Mouse (Mus musculus): ENCODE data around the gene Mob1b. TPM values are rescaled to one million over a fixed set of nuclear protein-coding genes. Genes with fewer than 3 reads are reported as not detected.
"Not testable (repeated sequence)": the region's sequence is repeated elsewhere in the genome, so short reads cannot be mapped to it uniquely, and the experiment has no call there.

Gene Mob1b
- total RNA-seq, 2 experiments from 2014 or later, result 32.0 to 33.6 TPM

DNA sequence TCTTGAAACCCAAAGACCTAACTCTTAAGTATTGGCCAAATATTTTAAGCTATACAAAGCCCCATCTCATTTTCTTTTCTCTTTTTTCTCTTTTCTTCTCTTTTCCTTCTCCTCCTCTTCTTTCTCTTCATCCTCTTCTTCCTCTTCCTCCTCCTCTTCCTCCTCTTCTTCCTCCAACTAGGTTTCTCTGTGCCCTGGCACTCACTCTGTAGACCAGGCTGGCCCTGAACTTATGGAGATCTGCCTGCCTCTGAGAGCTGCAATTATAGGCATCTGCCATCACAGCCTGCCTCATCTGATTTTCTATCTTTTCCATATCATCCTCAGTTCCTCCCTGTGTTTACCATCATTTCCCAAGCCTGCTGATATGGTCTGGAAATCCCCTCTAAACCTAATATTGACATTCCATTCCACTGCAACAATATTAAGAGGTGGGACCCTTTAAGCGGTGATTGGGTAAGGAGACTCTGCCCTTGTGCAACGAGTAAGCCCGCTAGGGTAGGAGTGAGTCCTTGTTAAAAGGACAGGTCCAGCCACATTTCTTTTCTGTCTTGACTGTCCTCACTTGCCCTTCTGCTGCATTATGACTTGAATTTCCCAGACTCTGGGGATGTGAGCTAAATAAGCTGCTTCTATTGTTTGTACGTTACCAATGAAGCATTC lies 21.3 kb upstream of the Mob1b start:
- no peak for DNase-seq

DNA sequence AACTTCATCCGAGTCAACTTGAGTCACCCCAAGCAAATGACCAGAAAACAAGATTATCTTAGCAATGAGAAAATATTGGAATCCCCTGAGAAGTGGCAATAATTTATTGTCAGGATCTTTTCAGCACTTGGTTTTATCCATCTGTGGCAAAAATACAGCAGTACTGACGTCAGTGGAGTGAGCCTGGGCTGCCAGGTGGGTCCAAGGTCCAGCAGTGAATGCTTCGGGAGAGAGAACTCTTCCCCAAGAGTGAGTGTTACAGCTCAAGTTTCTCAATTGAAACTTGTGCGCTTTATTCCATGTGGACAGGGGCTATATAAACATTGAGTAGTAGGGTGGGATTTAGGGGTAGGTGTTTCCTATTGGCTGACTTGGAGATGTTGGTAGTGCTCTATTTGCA lies 18.6 kb upstream of the Mob1b start:
- peak; percentile 39 for DNase-seq

DNA sequence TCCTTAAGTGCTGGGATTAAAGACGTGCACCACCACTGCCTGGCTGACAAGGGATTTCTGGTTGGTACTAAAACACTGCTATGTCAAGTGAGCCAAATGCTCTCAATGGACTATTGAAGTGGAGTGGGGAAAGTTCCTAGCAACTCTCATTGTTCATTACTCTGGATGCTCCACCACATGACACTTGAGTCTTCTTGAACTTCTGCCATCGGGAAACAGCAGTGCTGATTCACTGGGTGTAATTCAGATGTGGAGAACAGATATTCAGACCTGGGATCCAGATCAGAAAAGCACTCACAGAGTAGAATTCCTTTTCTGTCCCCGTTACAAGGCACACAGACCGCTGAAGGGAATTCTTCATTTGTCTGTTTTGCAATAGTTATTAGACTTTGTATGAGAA lies 17.1 kb upstream of the Mob1b start:
- no peak for DNase-seq

DNA sequence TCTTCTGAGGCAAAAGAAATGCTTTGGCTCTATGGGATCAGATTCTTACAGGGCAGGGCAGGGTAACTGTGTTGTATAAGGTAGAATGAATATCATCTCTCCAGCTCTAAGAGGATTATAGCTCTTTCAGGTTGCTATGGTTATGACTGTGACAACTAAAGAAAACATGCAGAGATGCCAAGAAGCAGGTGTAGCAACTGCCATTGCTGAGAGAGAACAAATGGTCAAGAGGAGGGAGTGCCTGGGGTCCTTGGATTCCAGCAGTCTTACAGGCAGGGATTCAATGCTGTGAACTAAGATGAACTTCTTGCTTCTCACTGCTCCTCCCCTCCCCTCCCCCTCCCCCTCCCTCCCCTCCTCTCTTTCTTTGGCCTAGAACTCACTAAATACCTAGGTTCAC lies 9.5 kb upstream of the Mob1b start:
- DNase-seq, result no peak

DNA sequence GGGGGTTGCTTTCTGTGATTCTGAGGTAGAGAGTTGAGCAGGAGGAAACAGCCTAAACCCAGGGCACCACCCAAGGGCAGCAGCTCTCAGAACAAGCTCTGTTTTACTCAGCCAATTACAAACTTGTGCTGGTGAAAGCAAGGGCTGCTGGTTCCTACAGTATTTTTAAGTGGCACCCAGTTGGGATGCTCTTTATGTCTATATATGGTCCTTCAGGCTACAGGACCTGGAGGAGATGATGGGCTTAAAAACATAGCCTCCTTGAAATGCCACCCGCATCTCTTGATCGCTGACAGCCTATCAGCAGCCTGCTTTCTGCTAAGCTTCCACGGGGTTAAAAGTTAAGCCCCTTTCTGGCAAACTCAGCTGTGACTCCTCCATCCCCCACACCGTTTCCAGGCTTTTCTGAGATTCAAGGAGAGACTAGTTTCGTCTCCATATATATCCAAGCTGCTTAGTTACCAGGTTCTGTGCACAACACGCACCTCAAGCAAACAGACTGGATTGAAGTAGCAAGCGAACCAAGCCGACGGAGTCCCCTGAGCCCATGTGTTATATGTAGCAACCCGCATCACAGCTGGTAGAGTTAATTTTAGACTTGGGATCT lies 8.9 kb upstream of the Mob1b start:
- DNase-seq, result no peak

DNA sequence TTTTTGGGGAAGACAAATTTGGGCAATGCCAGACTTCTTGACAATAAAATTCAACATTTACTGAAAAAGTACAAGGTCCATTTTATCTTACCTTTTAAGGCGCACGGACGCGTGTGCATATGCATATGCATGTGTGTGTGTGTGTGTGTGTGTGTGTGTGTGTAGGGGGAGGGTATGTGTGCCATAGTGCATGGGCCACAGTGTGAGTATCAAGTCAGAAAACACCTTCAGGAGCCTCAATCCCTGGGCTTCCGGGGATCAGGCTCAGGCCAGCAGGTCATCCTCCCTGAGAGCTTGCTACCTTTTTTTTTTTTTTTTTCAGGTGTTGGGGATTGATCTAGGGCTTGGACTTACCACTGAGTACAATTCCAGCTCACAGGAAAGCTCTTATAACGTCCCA lies 8.3 kb upstream of the Mob1b start:
- DNase-seq, result no peak

DNA sequence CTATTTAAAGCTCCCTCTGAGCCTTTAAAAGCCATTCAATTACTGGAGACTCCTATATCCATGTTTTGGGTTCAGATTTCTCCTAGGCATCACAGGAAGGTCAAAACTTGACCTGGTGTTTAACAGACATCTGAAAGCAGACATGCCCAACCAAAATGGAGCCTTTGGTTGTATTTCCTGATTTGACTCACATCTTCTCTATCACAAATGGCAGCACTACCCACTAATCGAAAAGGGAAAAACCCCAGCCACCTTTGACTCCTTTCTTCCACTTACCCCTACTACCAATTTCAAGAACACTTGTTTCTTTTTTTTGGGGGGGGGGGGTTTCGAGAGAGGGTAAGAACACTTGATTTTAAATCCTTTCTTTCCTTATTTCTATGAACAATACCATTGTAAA lies 3.7 kb upstream of the Mob1b start:
- DNase-seq, result no peak

DNA sequence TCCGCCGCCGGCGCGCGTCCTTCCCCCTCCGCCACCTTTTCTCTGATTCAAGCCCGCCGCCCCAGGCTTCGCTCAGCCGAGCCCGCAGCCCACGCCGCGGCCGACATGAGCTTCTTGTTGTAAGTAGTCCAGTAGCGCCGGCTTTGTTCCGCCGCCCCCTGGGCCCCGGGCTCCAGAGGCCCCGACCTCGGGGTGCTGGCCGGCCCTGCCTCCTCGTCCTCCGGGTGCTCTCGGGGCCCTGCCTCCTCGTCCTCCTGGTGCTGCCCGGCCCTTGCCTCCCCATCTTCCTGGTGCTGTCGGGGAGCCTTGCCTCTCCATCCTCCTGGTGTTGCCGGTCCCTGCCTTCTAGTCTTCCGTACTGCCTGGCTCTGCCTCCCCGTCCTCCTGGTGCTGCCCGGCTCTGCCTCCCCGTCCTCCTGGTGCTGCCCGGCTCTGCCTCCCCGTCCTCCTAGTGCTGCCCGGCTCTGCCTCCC lies 384 bp downstream of the Mob1b start:
- DNase-seq, result no peak

DNA sequence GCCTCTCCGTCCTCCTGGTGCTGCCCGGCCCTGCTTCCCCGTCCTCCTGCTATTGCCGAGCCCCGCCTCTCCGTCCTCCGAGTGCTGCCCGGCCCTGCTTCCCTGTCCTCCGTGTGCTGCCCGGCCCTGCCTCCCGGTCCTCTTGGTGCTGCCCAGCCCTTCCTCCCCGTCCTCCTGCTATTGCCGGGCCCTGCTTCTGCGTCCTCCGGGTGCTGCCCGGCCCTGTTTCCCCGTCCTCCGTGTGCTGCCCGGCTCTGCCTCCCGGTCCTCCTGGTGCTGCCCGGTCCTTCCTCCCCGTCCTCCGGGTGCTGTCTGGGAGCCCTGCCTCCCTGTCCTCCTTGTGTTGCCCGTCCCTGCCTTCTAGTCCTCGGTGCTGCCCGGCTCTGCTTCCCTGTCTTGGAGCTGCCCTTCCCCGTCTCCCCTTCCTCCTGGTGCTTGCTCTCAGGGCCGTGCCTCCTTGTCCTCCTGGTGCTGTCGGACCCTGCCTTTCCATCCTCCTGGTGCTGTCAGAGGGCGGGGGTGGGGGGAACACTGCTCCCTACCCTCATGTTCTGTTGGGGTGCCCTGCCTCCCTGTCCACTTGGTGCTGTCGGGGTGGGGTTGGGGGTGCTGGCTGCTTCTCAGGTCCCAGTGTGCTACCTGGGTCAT lies 1.0 kb downstream of the Mob1b start:
- peak; percentile 60 for DNase-seq

DNA sequence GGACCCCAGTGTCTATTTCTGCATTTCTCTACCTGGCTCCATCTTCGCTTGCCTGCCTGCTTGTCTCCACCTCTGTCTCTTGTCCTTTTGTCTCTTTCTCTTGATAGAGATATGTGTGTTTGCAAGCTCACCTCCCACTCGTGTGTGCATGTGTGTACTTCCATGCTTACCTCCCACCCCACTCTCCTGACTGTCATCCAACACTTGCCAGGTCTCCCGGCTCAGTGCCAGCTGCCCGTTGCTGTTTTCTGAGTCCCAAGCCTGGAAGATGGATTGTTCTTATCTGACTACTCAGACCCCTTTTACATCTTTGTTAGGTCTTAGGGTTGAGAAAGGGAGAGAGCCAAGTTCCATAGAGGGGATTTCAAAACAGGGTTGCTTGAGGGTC lies 1.6 kb downstream of the Mob1b start:
- DNase-seq, result peak; percentile 51

DNA sequence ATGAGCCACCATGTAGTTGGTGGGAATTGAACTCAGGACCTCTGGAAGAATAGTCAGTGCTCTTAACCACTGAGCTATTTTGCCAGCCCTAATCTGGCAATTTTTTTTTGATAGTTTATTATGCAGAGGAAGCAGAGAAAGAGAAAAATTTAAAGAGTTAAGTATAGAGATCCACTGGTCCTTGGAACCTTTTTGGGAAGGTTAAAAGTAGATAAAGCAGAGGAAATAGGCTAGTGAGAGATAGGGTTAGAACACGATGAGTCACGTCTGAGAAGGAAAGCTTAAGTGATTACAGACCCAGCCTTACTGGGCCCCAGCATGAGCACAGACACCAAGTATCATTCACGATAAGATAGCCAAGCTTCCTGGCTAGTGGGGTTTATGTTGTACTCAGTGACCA lies 3.4 kb downstream of the Mob1b start:
- DNase-seq, result no peak

DNA sequence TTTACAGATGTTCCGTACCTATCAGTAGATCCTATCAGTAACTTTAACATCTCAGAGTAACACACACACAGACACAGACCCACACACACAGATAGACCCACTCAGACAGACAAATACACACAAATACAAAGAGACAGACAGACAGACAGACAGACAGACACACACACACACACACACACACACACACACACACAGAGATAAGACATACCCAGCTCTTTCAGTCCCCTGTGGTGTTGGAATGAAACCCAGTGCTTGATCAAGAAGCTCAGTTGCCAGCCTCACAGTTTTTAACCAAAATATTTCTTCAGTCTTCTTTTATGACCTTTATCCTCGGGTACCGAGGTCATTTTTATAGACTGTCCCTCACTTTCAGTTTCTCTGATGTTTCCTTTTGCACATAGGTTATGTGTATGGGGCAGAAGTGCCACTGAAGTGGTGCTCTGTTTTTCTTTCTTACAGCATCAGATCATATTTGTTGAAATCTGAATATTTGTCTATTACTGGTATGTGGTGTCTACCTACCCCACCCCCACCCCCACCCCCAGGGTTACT lies 7.0 kb downstream of the Mob1b start:
- DNase-seq, result no peak

DNA sequence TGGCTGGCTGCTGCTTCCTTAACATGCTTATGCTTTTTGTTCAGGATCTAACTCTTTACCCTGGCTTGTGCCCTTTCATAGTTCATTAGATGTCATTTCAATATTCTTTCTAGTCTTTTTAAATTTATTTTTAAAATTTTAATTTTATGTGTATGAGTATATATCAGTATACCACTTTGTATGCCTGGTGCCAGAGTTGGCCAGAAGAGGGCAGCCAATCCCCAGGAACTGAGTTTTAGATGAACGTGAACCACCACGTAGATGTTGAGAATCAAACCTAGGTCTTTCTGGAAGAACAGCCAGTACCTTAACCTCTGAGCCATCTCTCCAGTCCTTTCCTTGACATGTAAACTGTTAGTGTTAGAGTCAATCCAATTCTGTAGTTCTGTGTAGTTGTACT lies 14.1 kb downstream of the Mob1b start:
- DNase-seq, result peak; percentile 29

DNA sequence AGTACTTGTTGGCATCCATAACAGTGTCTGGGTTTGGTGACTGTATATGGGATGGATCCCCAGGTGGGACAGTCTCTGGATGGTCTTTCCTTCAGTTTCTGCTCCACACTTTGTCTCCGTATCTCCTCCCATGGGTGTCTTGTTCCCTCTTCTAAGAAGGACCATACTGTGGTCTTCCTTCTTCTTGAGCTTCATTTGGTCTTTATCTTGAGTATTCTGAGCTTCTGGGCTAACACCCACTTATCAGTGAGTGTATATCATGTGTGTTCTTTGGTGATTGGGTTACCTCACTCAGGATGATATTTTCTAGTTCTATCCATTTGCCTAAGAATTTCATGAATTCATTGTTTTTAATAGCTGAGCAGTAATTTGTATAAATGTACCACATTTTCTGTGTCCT lies 20.4 kb downstream of the Mob1b start:
- DNase-seq, result not testable (repeated sequence)

DNA sequence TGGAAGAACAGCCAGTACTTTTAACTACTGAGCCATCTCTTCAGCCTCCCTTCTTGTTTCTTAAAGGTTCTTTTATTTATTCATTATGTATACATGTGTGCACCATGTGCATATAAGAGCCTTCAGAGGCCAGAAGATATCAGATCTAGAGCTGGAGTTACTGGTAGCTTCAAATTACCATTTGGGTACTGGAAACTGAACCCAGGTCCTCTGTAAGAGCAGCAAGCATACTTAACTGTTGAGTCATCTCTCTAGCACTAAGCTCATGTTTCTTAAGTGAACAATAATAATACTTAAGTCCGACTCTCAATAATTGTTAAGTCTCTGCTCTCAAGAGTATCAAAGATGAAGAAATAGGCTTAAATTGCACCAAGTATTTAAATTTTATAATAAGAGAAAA lies 27.1 kb downstream of the Mob1b start:
- no peak for DNase-seq

DNA sequence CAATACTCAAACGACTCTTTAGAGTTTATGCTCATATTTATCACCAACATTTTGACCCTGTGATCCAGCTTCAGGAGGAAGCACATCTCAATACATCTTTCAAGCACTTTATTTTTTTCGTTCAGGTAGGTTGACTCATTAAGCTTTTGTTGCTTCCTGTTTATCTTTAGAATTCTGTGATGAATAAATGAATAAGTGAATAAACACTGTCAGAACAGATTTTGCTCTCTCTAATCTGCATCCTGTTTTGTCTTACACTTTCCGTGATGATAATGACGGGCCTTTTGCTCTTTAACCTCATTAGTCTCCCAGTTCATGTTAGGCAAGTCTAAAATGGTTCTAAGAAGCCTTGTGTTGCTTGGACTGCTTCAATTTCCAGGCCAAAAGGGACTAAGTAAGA lies 32.5 kb downstream of the Mob1b start:
- no peak for DNase-seq

DNA sequence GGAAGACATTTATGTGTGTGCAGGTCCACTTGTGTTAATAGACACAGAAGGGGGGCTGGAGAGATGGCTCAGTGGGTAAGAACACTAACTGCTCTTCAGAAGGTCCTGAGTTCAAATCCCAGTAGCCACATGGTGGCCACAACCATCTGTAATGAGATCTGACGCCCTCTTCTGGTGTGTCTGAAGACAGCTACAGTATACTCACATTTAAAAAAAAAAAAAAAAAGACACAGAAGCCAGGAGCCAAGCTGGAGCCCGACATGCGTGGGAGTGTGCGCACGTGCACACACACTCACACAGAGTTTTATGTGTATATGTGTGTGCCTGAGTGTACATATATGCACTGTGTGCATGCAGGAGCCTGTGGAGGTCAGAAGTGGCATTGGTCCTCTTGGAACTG lies 42.0 kb downstream of the Mob1b start:
- DNase-seq, result no peak

DNA sequence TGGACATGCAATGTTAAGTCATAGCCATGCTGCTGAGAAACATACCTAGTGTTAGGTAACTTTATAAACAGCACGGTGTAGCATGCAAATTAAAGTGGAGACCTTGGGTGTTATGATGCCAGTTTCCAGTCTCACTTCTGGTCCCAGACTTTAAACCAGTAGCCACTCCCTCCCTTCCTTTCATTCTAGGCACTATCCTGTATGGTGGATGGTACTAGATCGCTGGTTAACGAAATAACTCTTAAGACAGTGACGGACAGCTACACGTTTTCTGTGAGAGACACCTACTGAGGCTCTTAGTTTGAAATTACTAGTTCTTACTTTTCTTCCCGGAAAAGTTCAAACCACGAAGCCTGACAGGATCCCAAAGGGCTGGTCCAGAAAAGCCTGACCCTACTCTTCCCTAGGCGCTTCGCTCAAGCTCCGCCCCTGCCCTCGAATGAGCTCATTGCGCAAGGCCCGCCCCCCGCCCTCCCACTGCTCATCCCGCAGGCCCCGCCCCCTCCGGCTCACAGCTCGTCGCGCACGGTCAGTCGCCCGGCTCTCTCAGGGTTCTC lies 43.9 kb downstream of the Mob1b start:
- no peak for DNase-seq

DNA sequence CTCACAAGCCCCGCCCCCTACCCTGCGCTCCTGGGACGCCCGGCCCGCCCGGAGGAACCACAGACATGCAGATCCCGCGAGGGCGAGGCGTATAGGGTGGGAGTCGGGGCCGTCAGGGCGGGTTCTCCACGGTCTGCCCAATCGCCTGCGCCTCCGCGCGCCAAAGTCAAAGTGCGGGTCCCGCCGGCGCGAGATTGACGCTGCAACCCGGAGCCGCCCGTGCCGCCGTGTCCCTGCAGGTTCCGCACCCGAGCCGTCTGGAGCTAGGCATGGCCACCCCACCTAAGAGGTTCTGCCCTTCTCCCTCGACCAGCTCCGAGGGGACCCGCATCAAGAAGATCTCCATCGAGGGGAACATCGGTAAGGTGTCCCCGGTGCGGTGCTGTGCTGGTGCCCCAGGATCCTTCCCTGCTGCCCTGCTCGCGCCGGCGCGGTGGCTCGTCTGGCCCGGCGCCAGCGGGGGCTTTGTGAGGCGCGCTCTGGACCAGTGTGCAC lies 44.4 kb downstream of the Mob1b start, which contains the start of gene Dck:
Dck (plus strand) TSS at position 10 of the 495 bp plus-strand sequence.
- DNase-seq, result peak; percentile 99

DNA sequence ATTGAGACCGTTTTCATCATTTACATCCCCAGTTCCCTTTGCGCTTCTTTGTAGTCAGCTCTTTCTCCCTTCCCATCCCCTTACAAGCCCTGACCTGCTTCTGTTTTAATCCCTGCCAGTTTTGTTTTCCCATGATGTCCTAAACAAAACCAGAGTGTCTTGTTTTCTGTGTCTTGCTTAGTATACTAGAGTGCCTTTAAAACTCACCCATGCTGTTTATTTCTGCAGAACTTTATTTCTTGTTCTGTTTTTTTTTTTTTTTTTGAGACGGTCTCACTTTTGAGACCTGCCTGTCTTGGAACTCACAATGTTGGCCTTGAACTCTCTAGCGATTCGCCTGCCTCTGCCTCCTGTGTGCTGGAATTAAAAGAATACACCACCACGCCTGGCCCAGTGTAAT lies 44.9 kb downstream of the Mob1b start:
- DNase-seq, result no peak

DNA sequence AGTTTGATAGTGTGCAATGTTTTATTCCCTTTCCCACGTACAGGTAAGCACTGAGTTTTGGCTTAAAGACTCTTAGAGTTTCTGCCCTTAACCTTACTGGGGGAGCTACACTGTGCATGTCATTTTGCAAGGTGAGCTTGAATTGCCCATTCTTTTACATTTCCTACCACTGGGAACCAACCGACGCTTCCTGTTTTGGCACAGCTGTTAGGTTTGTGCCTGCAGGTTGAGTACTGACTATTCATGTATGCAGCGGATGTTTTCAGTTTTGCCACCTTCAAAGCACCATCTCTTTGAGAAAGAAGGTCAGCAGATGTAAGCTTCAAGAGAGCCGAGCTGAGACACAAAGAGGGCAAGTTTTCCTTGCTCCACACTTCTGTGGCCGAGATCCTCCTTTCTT lies 45.5 kb downstream of the Mob1b start:
- DNase-seq, result no peak

DNA sequence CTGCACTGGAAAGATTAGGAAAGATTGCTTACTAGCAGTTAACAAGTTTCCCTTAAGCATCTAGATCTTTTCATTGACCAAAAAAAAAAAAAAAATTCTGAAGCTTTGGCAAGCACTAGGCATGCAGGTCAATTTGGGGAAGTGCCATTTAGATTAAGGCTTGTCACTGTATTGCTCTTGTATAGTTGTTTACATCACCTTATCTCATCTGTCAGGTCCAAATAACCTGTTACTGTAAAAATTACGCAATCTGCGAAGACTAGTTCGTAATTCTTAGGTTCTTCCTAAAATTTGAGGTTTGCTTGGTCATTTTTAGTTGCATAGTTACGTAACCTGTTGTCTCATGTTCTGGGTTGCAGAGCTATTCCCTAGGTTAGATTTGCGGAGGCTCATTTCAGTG lies 46.2 kb downstream of the Mob1b start:
- DNase-seq, result no peak

DNA sequence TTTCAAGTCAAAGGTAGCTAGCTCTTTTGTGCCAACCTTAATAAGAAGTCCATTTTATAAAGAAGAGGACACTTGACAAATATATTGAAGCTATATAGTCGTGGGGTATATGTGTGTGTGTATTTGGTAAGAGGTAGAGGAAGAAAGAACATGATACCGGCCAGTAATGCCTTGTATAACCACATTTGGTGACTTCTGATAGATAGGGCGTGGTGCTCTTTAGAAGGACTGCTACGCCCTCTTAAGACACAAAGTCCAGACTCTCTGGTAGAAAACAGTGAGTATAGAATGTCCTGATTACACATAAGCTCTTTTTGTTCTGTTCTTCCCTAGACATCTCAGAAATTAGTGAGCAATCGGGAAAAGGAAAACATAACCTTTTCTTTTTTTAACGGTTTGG lies 47.5 kb downstream of the Mob1b start:
- no peak for DNase-seq
